Comparison of ENCODE assay signal across 19 mouse cellular contexts in genomic region chr10:12790881-12791280, GRCm38 (mm10).
A peak's percentile ranks its signal among the peaks of the same experiment; 100 is the strongest.
DNase-seq lines count a peak whose midpoint lies in the region; ATAC-seq and TF ChIP-seq lines count a peak whose summit lies in the region.
"Had no signal": no experiment of that assay in that cellular context is flagged by ENCODE, and none has a peak within 500 bp of the region (broad histone marks: within the 10 kb centered on the region; RNA-seq: fewer than 3 reads in every experiment).

No protein-coding gene starts in this region.

- intact Hi-C loops in gastrocnemius, adult 2 months (cut with DNase I) = no loop called here
- intact Hi-C loops in gastrocnemius, postnatal 36 days (cut with DNase I) = no loop called here

- peaks cover 6% of the 10 kb centered on the region for H3K4me1 ChIP-seq in hindbrain, postnatal 0 days (ENCODE audit: insufficient read depth, low read length)
- H3K4me1 ChIP-seq in hindbrain, embryonic 12.5 days = peaks cover 9% of the 10 kb centered on the region
- H3K4me1 ChIP-seq in midbrain, embryonic 11.5 days (ENCODE audit: control insufficient read depth, insufficient read depth, low read length) = peaks cover 6% of the 10 kb centered on the region; the same call in 1 of the 2 replicates
- 0 out of 2 replicates have a peak, but pooled peaks cover 5% of the 10 kb centered on the region for H3K4me1 ChIP-seq in midbrain, embryonic 14.5 days (ENCODE audit: control insufficient read depth, insufficient read depth, low read length)
- H3K4me1 ChIP-seq in stomach, postnatal 0 days (replicated peaks; ENCODE audit: control insufficient read depth, insufficient read depth) = no peaks in the 10 kb centered on the region
- H3K4me1 ChIP-seq: forebrain, embryonic 15.5 days had no signal

- no peaks in the 10 kb centered on the region for H3K9me3 ChIP-seq in hindbrain, postnatal 0 days (ENCODE audit: low read length)
- no peaks in the 10 kb centered on the region for H3K9me3 ChIP-seq in hindbrain, embryonic 12.5 days (replicated peaks)
- H3K9me3 ChIP-seq in midbrain, embryonic 11.5 days (ENCODE audit: control insufficient read depth, low read length) = no peaks in the 10 kb centered on the region
- H3K9me3 ChIP-seq in midbrain, embryonic 14.5 days (ENCODE audit: control insufficient read depth, low read length) = no peaks in the 10 kb centered on the region
- H3K9me3 ChIP-seq in stomach, postnatal 0 days (ENCODE audit: control insufficient read depth, low read length) = no peaks in the 10 kb centered on the region
- H3K9me3 ChIP-seq: embryonic facial prominence, embryonic 12.5 days; forebrain, embryonic 15.5 days; heart, embryonic 15.5 days; intestine, embryonic 15.5 days had no signal

- no peak for DNase-seq in gastrocnemius, adult 2 months
- DNase-seq in gastrocnemius, postnatal 36 days = no peak
- DNase-seq in hindbrain, postnatal 0 days (ENCODE audit: low spot score) = no peak
- DNase-seq in midbrain, embryonic 11.5 days (ENCODE audit: low spot score, missing footprints) = peak; percentile 83
- DNase-seq in midbrain, embryonic 14.5 days = no peak
- no peak for DNase-seq in stomach, postnatal 0 days (ENCODE audit: low spot score)
- DNase-seq in layer of hippocampus, adult 18-20 months (ENCODE audit: low spot score in 2 of 2) = no peak
- DNase-seq: adrenal gland, adult 8-10 months; adrenal gland, postnatal 36 days; cerebellum, adult 8-10 months; cerebellum, postnatal 14 days; embryo, embryonic 11 days; gastrocnemius, postnatal 14 days had no signal

- no peak overlapping the region for H3K4me2 ChIP-seq in hindbrain, postnatal 0 days (ENCODE audit: low read depth, low read length)
- no peak overlapping the region for H3K4me2 ChIP-seq in hindbrain, embryonic 12.5 days (replicated peaks)
- H3K4me2 ChIP-seq in midbrain, embryonic 11.5 days = no peak overlapping the region
- H3K4me2 ChIP-seq in midbrain, embryonic 14.5 days (ENCODE audit: low read length) = no peak overlapping the region
- H3K4me2 ChIP-seq in stomach, postnatal 0 days (replicated peaks; ENCODE audit: low read depth) = no peak overlapping the region
- H3K4me2 ChIP-seq: embryonic facial prominence, embryonic 12.5 days; forebrain, embryonic 15.5 days; heart, embryonic 15.5 days; intestine, embryonic 15.5 days had no signal

- ATAC-seq in hindbrain, postnatal 0 days = no peak
- ATAC-seq in hindbrain, embryonic 12.5 days (ENCODE audit: low FRiP score) = no peak
- no peak for ATAC-seq in midbrain, embryonic 11.5 days (ENCODE audit: low FRiP score)
- ATAC-seq in midbrain, embryonic 14.5 days (ENCODE audit: low FRiP score, low TSS enrichment) = no peak
- ATAC-seq in stomach, postnatal 0 days (ENCODE audit: low FRiP score, low TSS enrichment) = no peak
- ATAC-seq: forebrain, embryonic 15.5 days; intestine, embryonic 15.5 days had no signal

- no peaks in the 10 kb centered on the region for H3K36me3 ChIP-seq in hindbrain, postnatal 0 days (ENCODE audit: insufficient read depth, low read length)
- H3K36me3 ChIP-seq in hindbrain, embryonic 12.5 days = no peaks in the 10 kb centered on the region
- H3K36me3 ChIP-seq in midbrain, embryonic 11.5 days (ENCODE audit: control insufficient read depth, insufficient read depth, low read length) = no peaks in the 10 kb centered on the region
- H3K36me3 ChIP-seq in midbrain, embryonic 14.5 days (ENCODE audit: control insufficient read depth, insufficient read depth, low read length) = no peaks in the 10 kb centered on the region
- no peaks in the 10 kb centered on the region for H3K36me3 ChIP-seq in stomach, postnatal 0 days (ENCODE audit: control insufficient read depth, insufficient read depth, low read length)
- H3K36me3 ChIP-seq: embryonic facial prominence, embryonic 12.5 days; forebrain, embryonic 15.5 days; heart, embryonic 15.5 days; intestine, embryonic 15.5 days had no signal

- no peak for TF ChIP-seq CTCF in gastrocnemius, adult 2 months (IDR thresholded peaks at IDR 0.05)
- peak; percentile 6; the same call in 1 of the 2 replicates for TF ChIP-seq CTCF in hindbrain, postnatal 0 days (IDR thresholded peaks at IDR 0.05; ENCODE audit: low read depth)
- TF ChIP-seq CTCF in stomach, postnatal 0 days (IDR thresholded peaks at IDR 0.05; ENCODE audit: low read depth) = peak; percentile 24; the same call in 1 of the 2 replicates

- no peak for TF ChIP-seq EP300 in stomach, postnatal 0 days (optimal IDR thresholded peaks at IDR 0.05)

- no peak overlapping the region for H3K9ac ChIP-seq in hindbrain, postnatal 0 days (replicated peaks; ENCODE audit: low read length)
- no peak overlapping the region for H3K9ac ChIP-seq in hindbrain, embryonic 12.5 days
- no peak overlapping the region for H3K9ac ChIP-seq in midbrain, embryonic 11.5 days (ENCODE audit: low read length)
- H3K9ac ChIP-seq in midbrain, embryonic 14.5 days (replicated peaks; ENCODE audit: low read length) = no peak overlapping the region
- H3K9ac ChIP-seq in stomach, postnatal 0 days (ENCODE audit: low read length) = no peak overlapping the region
- H3K9ac ChIP-seq: embryonic facial prominence, embryonic 12.5 days; forebrain, embryonic 15.5 days; heart, embryonic 15.5 days; intestine, embryonic 15.5 days had no signal

- no peak overlapping the region for H3K4me3 ChIP-seq in gastrocnemius, adult 2 months
- no peak overlapping the region for H3K4me3 ChIP-seq in hindbrain, postnatal 0 days (ENCODE audit: low read length)
- H3K4me3 ChIP-seq in hindbrain, embryonic 12.5 days = no peak overlapping the region
- H3K4me3 ChIP-seq in midbrain, embryonic 11.5 days (ENCODE audit: low read depth, low read length) = no peak overlapping the region
- no peak overlapping the region for H3K4me3 ChIP-seq in midbrain, embryonic 14.5 days (replicated peaks; ENCODE audit: low read depth, low read length)
- no peak overlapping the region for H3K4me3 ChIP-seq in stomach, postnatal 0 days (ENCODE audit: low read depth, low read length)
- H3K4me3 ChIP-seq: embryonic facial prominence, embryonic 12.5 days; forebrain, embryonic 15.5 days; heart, embryonic 15.5 days; intestine, embryonic 15.5 days had no signal

- 72% methylated on average over 3 of the region's 3 CpGs for WGBS in hindbrain, postnatal 0 days
- WGBS in hindbrain, embryonic 12.5 days = 64% methylated on average over 3 of the region's 3 CpGs
- 69% methylated on average over 3 of the region's 3 CpGs for WGBS in midbrain, embryonic 11.5 days
- 77% methylated on average over 3 of the region's 3 CpGs for WGBS in midbrain, embryonic 14.5 days
- 55% methylated on average over 3 of the region's 3 CpGs for WGBS in stomach, postnatal 0 days

- no peaks in the 10 kb centered on the region for H3K27me3 ChIP-seq in hindbrain, postnatal 0 days (ENCODE audit: insufficient read depth, low read length)
- no peaks in the 10 kb centered on the region for H3K27me3 ChIP-seq in hindbrain, embryonic 12.5 days
- H3K27me3 ChIP-seq in midbrain, embryonic 11.5 days (ENCODE audit: control insufficient read depth, insufficient read depth, low read length) = no peaks in the 10 kb centered on the region
- no peaks in the 10 kb centered on the region for H3K27me3 ChIP-seq in midbrain, embryonic 14.5 days (ENCODE audit: control insufficient read depth, insufficient read depth, low read length)
- H3K27me3 ChIP-seq in stomach, postnatal 0 days (ENCODE audit: control insufficient read depth, insufficient read depth, low read length) = no peaks in the 10 kb centered on the region
- H3K27me3 ChIP-seq: CH12.LX; embryonic facial prominence, embryonic 12.5 days; forebrain, embryonic 15.5 days; heart, embryonic 15.5 days; intestine, embryonic 15.5 days had no signal

- H3K27ac ChIP-seq in gastrocnemius, adult 2 months = 0 out of 2 replicates have a peak overlapping the region, but pooled peaks have one; percentile 49
- H3K27ac ChIP-seq in hindbrain, postnatal 0 days = no peak overlapping the region
- H3K27ac ChIP-seq in hindbrain, embryonic 12.5 days = no peak overlapping the region; the same call in 1 of the 2 replicates
- no peak overlapping the region for H3K27ac ChIP-seq in midbrain, embryonic 11.5 days (ENCODE audit: low read depth, low read length)
- no peak overlapping the region for H3K27ac ChIP-seq in midbrain, embryonic 14.5 days (replicated peaks; ENCODE audit: low read depth, low read length)
- H3K27ac ChIP-seq in stomach, postnatal 0 days (replicated peaks) = no peak overlapping the region
- H3K27ac ChIP-seq: forebrain, embryonic 15.5 days; intestine, embryonic 15.5 days had no signal
